Mouse (Mus musculus): ENCODE measurements at regions not wholly inside any gene's neighbourhood (a gene's known extent, or its start where the extent isn't known, plus 50 kb on each side); places are given as distances from the start of the nearest gene placed in this dataset.

DNA sequence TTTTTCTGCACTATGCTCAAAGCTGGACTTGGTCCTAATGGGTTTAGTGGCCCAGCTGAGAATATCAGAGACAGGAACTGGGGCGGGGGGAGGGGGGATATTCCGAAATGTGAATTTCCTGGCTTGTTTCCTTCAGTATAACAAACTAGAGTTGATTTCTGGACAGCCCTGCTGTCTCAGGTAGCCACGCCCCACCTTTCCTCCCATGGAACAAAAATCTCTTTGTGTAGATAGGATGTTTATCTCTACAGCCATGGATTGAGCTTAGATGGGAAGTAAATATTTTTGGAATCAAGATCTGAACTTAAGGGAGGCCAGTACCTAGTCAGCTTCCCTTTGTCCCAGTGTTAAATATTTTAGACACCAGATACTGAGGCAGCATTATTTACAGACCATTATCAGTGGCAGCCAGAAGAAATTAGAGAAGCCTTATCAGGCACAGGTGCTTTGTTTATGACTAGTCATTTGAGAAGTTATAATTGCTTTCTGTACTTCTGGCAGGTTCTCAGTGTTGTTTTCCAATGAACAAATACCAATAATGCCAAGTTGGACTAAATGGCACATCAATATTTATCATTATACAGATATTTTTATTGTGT is 84.7 kb upstream of the A1bg start:
- no peak for DNase-seq (ENCODE audit: low spot score)
- 69% methylated on average over 3 of the region's 3 CpGs for WGBS
- H3K4me1 ChIP-seq (replicated peaks; ENCODE audit: control insufficient read depth, insufficient read depth, low read length): no peaks in the 10 kb centered on the region
- H3K36me3 ChIP-seq (ENCODE audit: control insufficient read depth, insufficient read depth, low read length): no peaks in the 10 kb centered on the region
- H3K4me3 ChIP-seq (ENCODE audit: low read depth, low read length): no peak overlapping the region
- H3K4me2 ChIP-seq (ENCODE audit: low read length): no peak overlapping the region
- no peaks in the 10 kb centered on the region for H3K27me3 ChIP-seq (replicated peaks; ENCODE audit: control insufficient read depth, insufficient read depth, low read length)
- H3K9ac ChIP-seq (ENCODE audit: low read length): no peak overlapping the region
- H3K9me3 ChIP-seq (ENCODE audit: control insufficient read depth, low read length): no peaks in the 10 kb centered on the region
- no peak for ATAC-seq (replicated peaks; ENCODE audit: low FRiP score, low TSS enrichment, low read depth)
- no peak overlapping the region for H3K27ac ChIP-seq (ENCODE audit: low read depth)

GRCm38 (mm10) chr15:61006608-61007007 is 83.8 kb upstream of the A1bg start:
- H3K9ac ChIP-seq (ENCODE audit: low read length): no peak overlapping the region
- no peak overlapping the region for H3K27ac ChIP-seq (ENCODE audit: low read depth)
- H3K9me3 ChIP-seq (ENCODE audit: control insufficient read depth, low read length): no peaks in the 10 kb centered on the region
- 23% methylated on average over 4 of the region's 4 CpGs for WGBS
- no peaks in the 10 kb centered on the region for H3K27me3 ChIP-seq (replicated peaks; ENCODE audit: control insufficient read depth, insufficient read depth, low read length)
- ATAC-seq (replicated peaks; ENCODE audit: low FRiP score, low TSS enrichment, low read depth): no peak
- H3K4me3 ChIP-seq (ENCODE audit: low read depth, low read length): no peak overlapping the region
- H3K36me3 ChIP-seq (ENCODE audit: control insufficient read depth, insufficient read depth, low read length): no peaks in the 10 kb centered on the region
- no peak overlapping the region for H3K4me2 ChIP-seq (ENCODE audit: low read length)
- DNase-seq (ENCODE audit: low spot score): no peak
- H3K4me1 ChIP-seq (replicated peaks; ENCODE audit: control insufficient read depth, insufficient read depth, low read length): no peaks in the 10 kb centered on the region

DNA sequence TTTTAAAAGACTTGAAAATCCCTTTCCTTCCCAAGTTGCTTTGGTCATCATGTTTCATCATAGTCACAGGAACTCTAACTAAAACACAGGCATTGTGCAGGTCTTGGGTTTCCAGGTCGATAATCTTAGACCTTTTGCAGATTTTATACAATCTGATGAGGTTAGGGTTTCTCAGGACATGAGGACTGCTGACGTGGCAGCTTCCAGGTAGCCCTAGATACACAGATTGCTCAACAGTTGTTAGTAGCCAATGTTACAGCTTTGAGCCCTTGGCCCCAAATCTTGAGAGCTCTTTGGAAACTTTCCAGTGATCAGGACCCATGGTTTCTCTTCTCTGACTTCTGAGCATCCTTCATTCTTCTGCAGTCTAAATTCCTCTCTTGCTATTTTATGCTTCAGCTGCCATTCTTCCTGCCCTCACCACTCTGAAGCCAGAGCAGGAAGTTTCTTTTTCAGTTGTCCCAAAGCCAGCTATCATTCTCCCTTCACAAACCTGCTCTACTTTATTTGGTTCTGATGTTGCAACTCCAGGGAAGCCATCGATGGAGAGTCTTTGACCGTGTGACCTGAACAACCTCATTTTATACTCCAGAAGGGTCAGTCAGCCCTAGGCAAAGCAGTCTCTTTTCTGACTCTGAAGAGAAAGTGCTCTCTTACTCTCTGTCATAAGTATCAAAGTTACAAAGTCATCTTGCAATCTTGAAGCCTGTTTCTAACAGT is 71.3 kb upstream of the A1bg start:
- no peak overlapping the region for H3K27ac ChIP-seq (ENCODE audit: low read depth)
- ATAC-seq (replicated peaks; ENCODE audit: low FRiP score, low TSS enrichment, low read depth): no peak
- no peak overlapping the region for H3K4me3 ChIP-seq (ENCODE audit: low read depth, low read length)
- no peak overlapping the region for H3K9ac ChIP-seq (ENCODE audit: low read length)
- no peaks in the 10 kb centered on the region for H3K27me3 ChIP-seq (replicated peaks; ENCODE audit: control insufficient read depth, insufficient read depth, low read length)
- H3K9me3 ChIP-seq (ENCODE audit: control insufficient read depth, low read length): no peaks in the 10 kb centered on the region
- no peak overlapping the region for H3K4me2 ChIP-seq (ENCODE audit: low read length)
- WGBS: 85% methylated on average over 4 of the region's 4 CpGs
- no peaks in the 10 kb centered on the region for H3K36me3 ChIP-seq (ENCODE audit: control insufficient read depth, insufficient read depth, low read length)
- DNase-seq (ENCODE audit: low spot score): no peak
- H3K4me1 ChIP-seq (replicated peaks; ENCODE audit: control insufficient read depth, insufficient read depth, low read length): no peaks in the 10 kb centered on the region

DNA sequence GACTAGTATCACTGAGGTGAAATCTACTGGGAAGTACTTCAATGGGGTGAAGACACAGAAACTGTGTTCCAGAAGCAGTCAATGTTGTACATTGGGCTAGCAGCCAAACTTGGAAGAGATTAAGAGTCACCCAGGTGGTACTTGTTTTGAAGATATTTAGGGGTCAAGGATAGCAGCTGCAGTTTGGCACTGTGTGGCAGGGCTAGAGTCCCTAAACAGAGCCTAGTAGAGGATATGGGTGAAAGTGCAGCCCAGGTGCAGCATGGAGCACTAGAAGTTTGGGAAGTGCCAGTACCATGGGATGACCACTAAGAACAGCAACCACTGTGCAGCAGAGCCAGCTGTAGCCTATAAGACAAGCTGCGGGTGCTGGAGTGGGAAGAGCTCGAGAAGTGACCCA is 70.6 kb upstream of the A1bg start:
- no peaks in the 10 kb centered on the region for H3K4me1 ChIP-seq (replicated peaks; ENCODE audit: control insufficient read depth, insufficient read depth, low read length)
- H3K9me3 ChIP-seq (ENCODE audit: control insufficient read depth, low read length): no peaks in the 10 kb centered on the region
- no peak for DNase-seq (ENCODE audit: low spot score)
- H3K27ac ChIP-seq (ENCODE audit: low read depth): no peak overlapping the region
- no peaks in the 10 kb centered on the region for H3K36me3 ChIP-seq (ENCODE audit: control insufficient read depth, insufficient read depth, low read length)
- no peak overlapping the region for H3K4me3 ChIP-seq (ENCODE audit: low read depth, low read length)
- H3K4me2 ChIP-seq (ENCODE audit: low read length): no peak overlapping the region
- ATAC-seq (replicated peaks; ENCODE audit: low FRiP score, low TSS enrichment, low read depth): no peak
- 91% methylated on average over 2 of the region's 2 CpGs for WGBS
- no peaks in the 10 kb centered on the region for H3K27me3 ChIP-seq (replicated peaks; ENCODE audit: control insufficient read depth, insufficient read depth, low read length)
- H3K9ac ChIP-seq (ENCODE audit: low read length): no peak overlapping the region

DNA sequence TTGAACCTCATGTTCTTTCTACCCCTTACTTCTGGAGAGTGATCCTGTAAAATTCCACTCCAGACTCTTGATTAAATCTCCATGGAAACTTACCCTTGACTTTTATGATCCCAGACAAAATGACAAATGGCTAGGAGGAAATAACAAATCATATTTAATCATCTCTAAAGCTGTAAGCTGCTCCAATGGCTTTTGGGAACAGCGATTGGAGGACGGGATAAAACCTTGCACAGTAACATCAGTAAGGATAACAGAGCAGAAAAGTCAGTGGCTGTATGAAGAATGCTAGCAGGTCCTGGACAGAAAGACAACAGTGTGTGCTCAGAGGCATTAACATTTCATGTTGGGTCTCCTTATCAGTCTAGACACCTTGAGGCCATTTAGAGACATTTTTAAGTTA is 59.8 kb upstream of the A1bg start:
- no peaks in the 10 kb centered on the region for H3K4me1 ChIP-seq (replicated peaks; ENCODE audit: control insufficient read depth, insufficient read depth, low read length)
- H3K9me3 ChIP-seq (ENCODE audit: control insufficient read depth, low read length): no peaks in the 10 kb centered on the region
- H3K27ac ChIP-seq (ENCODE audit: low read depth): no peak overlapping the region
- H3K4me2 ChIP-seq (ENCODE audit: low read length): no peak overlapping the region
- H3K4me3 ChIP-seq (ENCODE audit: low read depth, low read length): no peak overlapping the region
- DNase-seq (ENCODE audit: low spot score) (no peak), ATAC-seq (replicated peaks; ENCODE audit: low FRiP score, low TSS enrichment, low read depth) (no peak)
- H3K9ac ChIP-seq (ENCODE audit: low read length): no peak overlapping the region
- H3K27me3 ChIP-seq (replicated peaks; ENCODE audit: control insufficient read depth, insufficient read depth, low read length): no peaks in the 10 kb centered on the region
- no peaks in the 10 kb centered on the region for H3K36me3 ChIP-seq (ENCODE audit: control insufficient read depth, insufficient read depth, low read length)
- WGBS: 53% methylated on average over 2 of the region's 2 CpGs

All from intestine, embryonic 14.5 days (tissue).